Mouse (Mus musculus) embryonic fibroblast, embryonic 13.5 days (primary cell): ENCODE results near the gene Abca1.

Experiments used
- CTCF ChIP-seq: IDR thresholded peaks from 2 replicates; pipeline ENCODE4 v1.5.1; 2011; ENCODE audit warnings: mild to moderate bottlenecking, control low read depth, low read length, moderate library complexity, borderline replicate concordance; ENCODE audit not compliant: insufficient read depth
- POLR2A ChIP-seq: IDR thresholded peaks from 2 replicates; pipeline ENCODE4 v1.6.1; 2011; ENCODE audit warnings: low read depth, mild to moderate bottlenecking, control low read depth, low read length, moderate library complexity

DNA sequence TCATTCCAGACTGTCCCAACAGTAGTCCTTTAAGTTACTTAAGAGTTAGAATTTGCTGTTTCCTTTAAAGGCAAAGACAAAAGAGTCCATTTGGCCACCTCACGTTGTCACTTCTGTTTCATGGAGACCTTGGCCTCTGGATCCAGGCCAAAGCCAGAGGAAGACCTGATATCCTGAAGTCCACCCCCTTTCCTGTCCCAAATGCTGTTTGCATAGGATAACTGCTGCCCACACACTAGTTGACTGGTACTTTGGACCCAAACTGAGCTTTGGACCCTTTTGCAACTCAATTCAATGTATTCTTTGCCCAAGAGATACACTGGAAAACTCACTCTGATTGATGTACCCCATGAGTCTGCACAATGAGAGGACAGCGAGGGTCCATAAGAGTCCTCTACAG is 20.2 kb downstream of the Abca1 start:
- no peak for TF ChIP-seq CTCF
- no peak for TF ChIP-seq POLR2A
